Mouse (Mus musculus) liver, embryonic 15.5 days (tissue): ENCODE measurements around the gene Chfr. TPM values are rescaled to one million over a fixed set of nuclear protein-coding genes. Genes with fewer than 3 reads are reported as not detected.
A peak's percentile ranks its signal among the peaks of the same experiment; 100 is the strongest.

ENCODE experiments used
- ATAC-seq: fragments of 200-750 bp; cut with Nextera tagmentation; 2 replicates; pipeline ENCODE4 v1.8.0; 2017; ENCODE audit warnings: moderate number of reproducible peaks, mild to moderate bottlenecking, moderate library complexity; ENCODE audit not compliant: insufficient read depth
- H3K27ac ChIP-seq: fragments of 300-500 bp; sonication (generic); replicated peaks from 2 replicates; pipeline ENCODE4 v1.5.1; 2015; ENCODE audit warnings: mild to moderate bottlenecking, inconsistent platforms
- H3K27me3 ChIP-seq: fragments of 300-500 bp; sonication (generic); 2 replicates; pipeline ENCODE4 v1.6.1; 2015; ENCODE audit warnings: mild to moderate bottlenecking, inconsistent platforms
- H3K36me3 ChIP-seq: fragments of 300-500 bp; sonication (generic); replicated peaks from 2 replicates; pipeline ENCODE4 v1.6.1; 2015; ENCODE audit warnings: moderate library complexity, mild to moderate bottlenecking, inconsistent platforms
- H3K4me1 ChIP-seq: fragments of 300-500 bp; sonication (generic); replicated peaks from 2 replicates; pipeline ENCODE4 v1.6.1; 2015; ENCODE audit warnings: inconsistent platforms
- H3K4me2 ChIP-seq: fragments of 300-500 bp; sonication (generic); 2 replicates; pipeline ENCODE4 v1.6.1; 2015; ENCODE audit warnings: moderate library complexity, mild to moderate bottlenecking, inconsistent platforms
- H3K4me3 ChIP-seq: fragments of 300-500 bp; sonication (generic); replicated peaks from 2 replicates; pipeline ENCODE4 v1.5.1; 2015; ENCODE audit warnings: mild to moderate bottlenecking, inconsistent platforms
- H3K9ac ChIP-seq: fragments of 300-500 bp; sonication (generic); 2 replicates; pipeline ENCODE4 v1.6.1; 2015; ENCODE audit warnings: moderate library complexity, mild to moderate bottlenecking, inconsistent platforms
- H3K9me3 ChIP-seq: fragments of 300-500 bp; sonication (generic); replicated peaks from 2 replicates; pipeline ENCODE4 v1.6.1; 2016; ENCODE audit warnings: inconsistent platforms
- WGBS: fragments of 180-500 bp; shearing (Covaris S2); methylation state at CpG from one replicate; pipeline ENCODE4 v1.1.7; 2015; ENCODE audit warnings: mixed read lengths; ENCODE audit not compliant: insufficient replicate concordance; 5-methylcytosine and 5-hydroxymethylcytosine counted together
- polyA plus RNA-seq: library from polyadenylated mRNA; unstranded; fragments of >200 nt; fragmentation: Nextera tagmentation; extraction: Ambion mirVana; gene quantifications from 2 replicates; pipeline ENCODE4 v1.2.1, GENCODE M21; 2015

Chfr gene
- polyA plus RNA-seq = 17.9 and 19.5 TPM in 2 replicates

- H3K4me1 ChIP-seq = peaks cover 30% of the 10 kb centered on the region; the same call in 1 of the 2 replicates
- H3K27ac ChIP-seq = peak within 1 kb of the TSS; percentile 92
- H3K4me2 ChIP-seq = peak within 1 kb of the TSS; percentile 80
- ATAC-seq = peak; percentile 100
- no peaks in the 10 kb centered on the region for H3K27me3 ChIP-seq
- H3K9me3 ChIP-seq = no peaks in the 10 kb centered on the region
- peaks cover 20% of the 10 kb centered on the region for H3K36me3 ChIP-seq
- WGBS = 3% methylated on average over 46 of the region's 46 CpGs
- H3K4me3 ChIP-seq = peak within 1 kb of the TSS; percentile 84
- H3K9ac ChIP-seq = peak within 1 kb of the TSS; percentile 87
Measured at GRCm38 (mm10) chr5:110135293-110136086, at the start of gene Chfr. Chfr (plus strand) TSS chr5:110135842.

- Histone ChIP-seq H3K9me3 (no peaks in the 10 kb centered on the region), H3K9ac (no peak overlapping the region), H3K4me2 (peak overlapping the region; percentile 29; the same call in 1 of the 2 replicates), H3K36me3 (no peaks in the 10 kb centered on the region), H3K4me1 (no peaks in the 10 kb centered on the region), H3K27ac (no peak overlapping the region), H3K27me3 (no peaks in the 10 kb centered on the region), H3K4me3 (no peak overlapping the region)
- WGBS = 46% methylated on average over 14 of the region's 14 CpGs
- ATAC-seq = no peak
Measured at GRCm38 (mm10) chr5:110086161-110086866, 49.3 kb upstream of the Chfr start.

GRCm38 (mm10) chr5:110091546-110091945 is 44.1 kb upstream of the Chfr start:
- no peak overlapping the region for H3K4me3 ChIP-seq
- peaks cover 16% of the 10 kb centered on the region for H3K4me1 ChIP-seq
- WGBS = 48% methylated on average over 2 of the region's 2 CpGs
- no peak overlapping the region for H3K27ac ChIP-seq
- H3K9me3 ChIP-seq = no peaks in the 10 kb centered on the region
- H3K36me3 ChIP-seq = no peaks in the 10 kb centered on the region
- H3K4me2 ChIP-seq = no peak overlapping the region
- H3K27me3 ChIP-seq = no peaks in the 10 kb centered on the region
- H3K9ac ChIP-seq = no peak overlapping the region
- ATAC-seq = no peak

- H3K27me3 ChIP-seq = no peaks in the 10 kb centered on the region
- peak within 1 kb of the TSS; percentile 73 for H3K27ac ChIP-seq
- ATAC-seq = peak; percentile 97
- H3K4me3 ChIP-seq = peak within 1 kb of the TSS; percentile 54
- no peaks in the 10 kb centered on the region for H3K36me3 ChIP-seq
- WGBS = 2% methylated on average over 25 of the region's 25 CpGs
- H3K4me1 ChIP-seq = peaks cover 16% of the 10 kb centered on the region
- H3K9ac ChIP-seq = peak within 1 kb of the TSS; percentile 49
- H3K9me3 ChIP-seq = no peaks in the 10 kb centered on the region
- H3K4me2 ChIP-seq = peak within 1 kb of the TSS; percentile 77
Measured at GRCm38 (mm10) chr5:110094030-110094846, 41.4 kb upstream of the Chfr start, which contains the start of gene Gm35315. Gm35315 (minus strand) TSS chr5:110094420.

GRCm38 (mm10) chr5:110094847-110095213 is 40.8 kb upstream of the Chfr start:
- Histone ChIP-seq H3K4me1 (peaks cover 16% of the 10 kb centered on the region), H3K9ac (peak overlapping the region; percentile 49), H3K9me3 (no peaks in the 10 kb centered on the region), H3K4me3 (peak overlapping the region; percentile 54), H3K27me3 (peaks cover 5% of the 10 kb centered on the region), H3K4me2 (peak overlapping the region; percentile 77), H3K36me3 (no peaks in the 10 kb centered on the region), H3K27ac (peak overlapping the region; percentile 73)
- ATAC-seq = peak; percentile 32; the same call in 1 of the 2 replicates
- 2% methylated on average over 4 of the region's 4 CpGs for WGBS

DNA sequence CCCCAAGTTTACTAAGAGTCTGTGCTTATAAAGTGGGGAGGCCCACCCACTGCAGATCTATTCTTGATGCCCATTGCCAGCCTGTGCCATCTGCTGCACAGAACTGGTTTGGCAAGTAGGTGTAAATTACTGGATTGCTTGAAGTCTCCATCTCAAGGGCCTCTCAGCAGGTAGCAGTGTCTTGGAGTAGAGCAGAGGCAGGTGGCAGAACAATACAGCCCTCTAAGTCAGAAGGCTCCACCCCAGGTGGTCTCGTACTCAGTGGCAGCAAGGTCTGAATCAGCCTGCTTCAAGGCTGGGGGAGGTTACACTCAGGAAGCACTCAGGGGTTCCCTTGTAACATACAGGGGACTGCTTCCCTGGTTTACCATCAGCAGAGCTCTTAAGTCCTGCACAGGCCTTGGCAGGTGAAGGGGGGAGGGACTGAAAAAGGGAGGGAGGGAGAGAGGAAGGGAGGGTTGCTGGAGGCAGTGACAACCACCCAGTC is 36.6 kb upstream of the Chfr start:
- Histone ChIP-seq H3K4me2 (no peak overlapping the region), H3K27ac (no peak overlapping the region), H3K4me3 (no peak overlapping the region), H3K9ac (no peak overlapping the region), H3K9me3 (no peaks in the 10 kb centered on the region), H3K4me1 (peaks cover 32% of the 10 kb centered on the region), H3K27me3 (peaks cover 26% of the 10 kb centered on the region), H3K36me3 (peaks cover 13% of the 10 kb centered on the region)
- no peak for ATAC-seq
- WGBS = 70% methylated on average over 1 of the region's 1 CpGs

- Histone ChIP-seq H3K9me3 (no peaks in the 10 kb centered on the region), H3K4me3 (0 out of 2 replicates have a peak within 1 kb of the TSS, but pooled peaks have one; percentile 7), H3K27me3 (peaks cover 26% of the 10 kb centered on the region), H3K36me3 (peaks cover 22% of the 10 kb centered on the region), H3K9ac (no peak within 1 kb of the TSS), H3K27ac (no peak within 1 kb of the TSS), H3K4me1 (peaks cover 25% of the 10 kb centered on the region), H3K4me2 (peak within 1 kb of the TSS; percentile 63)
- 17% methylated on average over 25 of the region's 25 CpGs for WGBS
- ATAC-seq = peak; percentile 8; the same call in 1 of the 2 replicates
Measured at GRCm38 (mm10) chr5:110099656-110100580, 35.7 kb upstream of the Chfr start, which contains the start of gene Plcxd1. Plcxd1 (plus strand) TSS chr5:110099969.

- Histone ChIP-seq H3K9me3 (no peaks in the 10 kb centered on the region), H3K36me3 (peaks cover 33% of the 10 kb centered on the region), H3K9ac (no peak overlapping the region; the same call in 1 of the 2 replicates), H3K27me3 (peaks cover 26% of the 10 kb centered on the region), H3K4me1 (peaks cover 20% of the 10 kb centered on the region), H3K27ac (no peak overlapping the region), H3K4me3 (peak overlapping the region; percentile 33), H3K4me2 (peak overlapping the region; percentile 63)
- peak; percentile 20; the same call in 1 of the 2 replicates for ATAC-seq
- WGBS = under 1% methylated on average over 36 of the region's 37 CpGs
Measured at GRCm38 (mm10) chr5:110100921-110101631, 34.6 kb upstream of the Chfr start.

GRCm38 (mm10) chr5:110101716-110102347 is 33.8 kb upstream of the Chfr start:
- H3K27ac ChIP-seq = no peak overlapping the region
- ATAC-seq = 0 out of 2 replicates have a peak, but pooled peaks have one; percentile 4
- peak overlapping the region; percentile 63 for H3K4me2 ChIP-seq
- peaks cover 26% of the 10 kb centered on the region for H3K27me3 ChIP-seq
- peaks cover 38% of the 10 kb centered on the region for H3K36me3 ChIP-seq
- H3K4me3 ChIP-seq = peak overlapping the region; percentile 33
- H3K9me3 ChIP-seq = no peaks in the 10 kb centered on the region
- peaks cover 27% of the 10 kb centered on the region for H3K4me1 ChIP-seq
- H3K9ac ChIP-seq = no peak overlapping the region
- 11% methylated on average over 34 of the region's 34 CpGs for WGBS
